Mouse (Mus musculus) lung, adult 2 months (tissue): ENCODE measurements around the gene Strada. TPM values are rescaled to one million over a fixed set of nuclear protein-coding genes. Genes with fewer than 3 reads are reported as not detected.

Experiments used
- DNase-seq: peaks from one replicate; pipeline ENCODE4 v3.0.0; 2022
- H3K4me1 ChIP-seq: fragments of 200-500 bp; 2 replicates; pipeline ENCODE4 v1.6.1; 2011; ENCODE audit warnings: low read length; ENCODE audit not compliant: control insufficient read depth, insufficient read depth
- H3K4me3 ChIP-seq: fragments of 200-500 bp; replicated peaks from 2 replicates; pipeline ENCODE3; 2011; ENCODE audit warnings: low read depth, mild to moderate bottlenecking, control low read depth, low read length; ENCODE audit errors: extremely low read depth
- CTCF ChIP-seq: fragments of 200-500 bp; IDR thresholded peaks from 2 replicates; pipeline ENCODE4 v1.5.1; 2011; ENCODE audit warnings: mild to moderate bottlenecking, low read length, control low read depth; ENCODE audit not compliant: insufficient read depth
- POLR2A ChIP-seq: fragments of 200-500 bp; IDR thresholded peaks from 2 replicates; pipeline ENCODE4 v1.6.1; 2011; ENCODE audit warnings: low read depth, mild to moderate bottlenecking, control low read depth, low read length, borderline replicate concordance; ENCODE audit errors: extremely low read depth
- WGBS: fragments of 180-500 bp; shearing (Covaris S2); methylation state at CpG from one replicate; pipeline ENCODE4 v1.1.7; 2018; 5-methylcytosine and 5-hydroxymethylcytosine counted together
- polyA plus RNA-seq: library from polyadenylated mRNA; depleted of rRNA; stranded (reverse); fragments of >200 nt; gene quantifications from 2 replicates; pipeline ENCODE4 v1.2.3, GENCODE M21; 2012

Strada gene
- polyA plus RNA-seq, 1 experiment = 33.3 TPM

DNA sequence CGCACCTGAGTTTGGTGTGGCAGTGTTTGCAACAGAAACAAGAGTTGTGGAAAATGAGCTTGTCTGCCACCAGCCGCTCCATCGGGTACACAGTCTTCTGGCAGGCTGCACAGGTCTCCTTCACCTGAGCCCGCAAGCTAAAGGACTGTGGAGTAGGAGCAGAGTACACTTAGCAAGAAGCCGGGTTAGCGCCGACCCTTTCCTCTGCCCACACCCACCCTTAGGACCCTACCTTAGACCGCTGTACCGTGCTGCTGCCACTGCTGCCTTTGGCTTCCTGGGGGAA is 43.1 kb downstream of the Strada start:
- no peak for DNase-seq

DNA sequence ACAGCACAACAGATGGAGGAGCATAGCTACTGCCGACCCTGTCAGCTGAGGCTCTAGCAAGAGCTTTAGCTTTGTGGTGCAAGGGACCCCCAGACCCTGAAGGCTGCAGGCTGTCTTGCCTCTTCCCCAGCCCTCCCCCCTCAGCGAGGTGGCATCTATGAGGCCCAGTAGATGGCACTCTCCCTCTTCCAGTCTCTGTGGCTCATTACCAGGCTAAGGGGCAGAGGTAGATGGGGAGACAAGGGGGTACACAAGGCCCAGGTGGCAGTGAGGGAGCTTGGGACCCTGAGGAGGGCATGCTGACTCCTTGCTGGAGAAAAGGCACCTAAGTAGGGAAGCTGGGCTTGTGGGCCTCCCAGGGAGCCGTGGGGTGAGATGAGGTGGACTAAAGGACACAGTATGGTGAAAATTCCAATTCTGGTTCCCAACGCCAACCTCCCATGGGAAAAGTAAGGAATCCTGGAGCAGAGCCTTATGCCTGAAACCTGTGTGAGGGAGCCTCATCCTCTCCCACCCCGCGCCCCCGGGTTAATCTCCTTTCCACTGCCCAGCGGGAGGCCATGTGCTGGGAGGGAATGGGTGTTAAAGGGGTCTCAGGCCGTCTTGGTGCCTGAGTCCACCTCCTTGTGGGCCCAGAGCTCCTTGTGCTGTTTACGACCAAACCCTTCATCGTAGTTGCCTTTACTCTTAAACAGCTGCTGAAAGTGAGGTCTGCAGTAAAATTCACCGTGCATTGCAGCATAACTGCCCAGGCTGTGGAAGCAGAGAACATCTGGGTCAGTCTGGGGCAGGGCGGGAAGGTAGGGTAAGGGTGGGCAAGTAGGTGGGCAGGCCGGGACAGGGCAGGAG is 43.7 kb downstream of the Strada start:
- Histone ChIP-seq H3K4me1 (peaks cover 21% of the 10 kb centered on the region), H3K4me3 (peak overlapping the region; percentile 78)
- WGBS = 47% methylated on average over 14 of the region's 14 CpGs
- no peak for DNase-seq
- TF ChIP-seq CTCF (peak; percentile 57), POLR2A (peak; percentile 24; the same call in 1 of the 2 replicates)

More for the DNA sequence above, 43.1 kb downstream of the Strada start:
- Histone ChIP-seq H3K4me3 (peak overlapping the region; percentile 78), H3K4me1 (peaks cover 25% of the 10 kb centered on the region)
- TF ChIP-seq CTCF (no peak), POLR2A (no peak)
- 25% methylated on average over 9 of the region's 9 CpGs for WGBS

DNA sequence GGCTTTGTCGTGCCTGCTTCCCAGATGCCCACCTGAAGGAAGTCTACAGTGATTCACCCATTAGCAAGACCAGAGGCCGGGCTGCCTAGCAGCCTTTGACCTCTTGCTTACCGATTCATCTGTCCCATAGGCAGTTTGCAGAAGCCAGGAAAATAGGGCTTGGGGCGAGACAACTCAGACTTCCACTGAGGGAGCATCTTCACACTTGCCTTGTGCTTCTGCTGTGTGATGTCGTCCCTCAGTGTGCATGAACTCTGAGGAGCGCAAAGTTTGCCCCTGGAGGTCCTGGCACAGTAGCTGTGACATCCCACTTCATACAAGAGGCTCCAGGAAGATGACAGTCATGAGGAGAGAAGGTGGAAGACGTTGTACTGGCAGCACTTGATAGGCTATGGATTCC is 44.8 kb downstream of the Strada start:
- peaks cover 18% of the 10 kb centered on the region for H3K4me1 ChIP-seq
- 65% methylated on average over 7 of the region's 7 CpGs for WGBS
- no peak overlapping the region for H3K4me3 ChIP-seq
- TF ChIP-seq CTCF (no peak), POLR2A (peak; percentile 5; the same call in 1 of the 2 replicates)
- DNase-seq = no peak

DNA sequence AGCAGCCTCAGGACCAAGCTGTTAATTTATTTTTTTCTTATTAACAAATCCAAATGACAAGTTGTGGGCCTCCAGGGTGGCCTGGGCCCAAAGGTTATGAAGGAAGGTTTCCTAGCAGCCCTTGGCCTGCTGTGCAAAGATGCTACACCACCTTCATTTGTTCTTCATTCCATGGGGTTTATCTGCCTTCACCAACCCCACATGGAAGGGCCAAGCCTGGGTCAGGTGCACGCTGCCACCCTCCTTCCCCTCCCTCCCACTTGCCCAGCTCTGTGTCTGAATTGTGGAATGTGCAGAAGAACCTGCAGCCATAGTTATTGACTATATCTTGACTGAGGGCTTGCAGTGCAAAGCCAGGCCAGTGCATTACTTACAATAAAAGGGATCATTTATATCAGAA is 45.7 kb downstream of the Strada start:
- WGBS = 56% methylated on average over 1 of the region's 1 CpGs
- Histone ChIP-seq H3K4me3 (no peak overlapping the region), H3K4me1 (peaks cover 17% of the 10 kb centered on the region)
- no peak for DNase-seq
- TF ChIP-seq POLR2A (no peak), CTCF (no peak)

DNA sequence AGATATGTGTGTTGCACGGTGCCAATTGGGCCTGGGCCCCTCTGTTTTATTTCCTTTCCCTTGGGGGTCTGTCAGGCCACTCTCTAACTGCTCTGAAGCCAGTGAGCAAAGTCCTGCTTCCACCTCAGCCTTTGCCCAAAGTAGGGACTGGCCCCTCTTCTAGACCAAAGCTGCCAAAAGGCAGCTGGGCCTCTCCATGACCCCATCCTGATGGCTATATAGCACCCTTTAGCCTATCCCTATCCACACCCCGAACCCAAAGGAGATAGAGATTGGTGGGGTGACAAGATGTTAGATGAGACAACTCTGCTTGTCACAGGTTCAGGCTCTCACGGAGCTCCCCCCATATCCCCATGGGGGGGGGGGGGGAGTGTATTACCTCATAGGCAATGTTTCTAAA is 46.2 kb downstream of the Strada start:
- peaks cover 14% of the 10 kb centered on the region for H3K4me1 ChIP-seq
- 36% methylated on average over 3 of the region's 3 CpGs for WGBS
- no peak for DNase-seq
- TF ChIP-seq POLR2A (no peak), CTCF (no peak)
- no peak overlapping the region for H3K4me3 ChIP-seq

DNA sequence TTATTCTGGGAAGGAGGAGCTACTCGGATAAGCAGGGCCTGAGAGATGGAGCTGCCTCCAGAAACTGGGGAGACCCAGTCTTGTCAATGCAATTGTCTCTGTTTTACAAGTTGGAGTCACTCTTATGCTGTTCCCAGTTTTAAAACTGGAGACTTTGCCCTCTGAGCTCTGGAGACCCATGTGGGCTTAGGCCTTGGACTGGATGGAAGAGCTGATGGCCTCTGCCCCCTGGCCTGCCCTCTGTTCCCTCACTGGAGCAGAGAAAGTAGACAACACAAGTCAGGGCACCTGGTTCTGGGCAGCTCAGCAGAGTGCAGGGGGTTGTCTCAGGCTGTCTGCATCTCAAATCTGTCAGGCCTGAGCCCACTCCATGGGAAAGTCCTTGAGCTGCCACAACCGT is 47.2 kb downstream of the Strada start:
- no peak for TF ChIP-seq CTCF
- TF ChIP-seq POLR2A = no peak
- 68% methylated on average over 2 of the region's 2 CpGs for WGBS
- DNase-seq = no peak
- peaks cover 14% of the 10 kb centered on the region for H3K4me1 ChIP-seq
- H3K4me3 ChIP-seq = no peak overlapping the region

DNA sequence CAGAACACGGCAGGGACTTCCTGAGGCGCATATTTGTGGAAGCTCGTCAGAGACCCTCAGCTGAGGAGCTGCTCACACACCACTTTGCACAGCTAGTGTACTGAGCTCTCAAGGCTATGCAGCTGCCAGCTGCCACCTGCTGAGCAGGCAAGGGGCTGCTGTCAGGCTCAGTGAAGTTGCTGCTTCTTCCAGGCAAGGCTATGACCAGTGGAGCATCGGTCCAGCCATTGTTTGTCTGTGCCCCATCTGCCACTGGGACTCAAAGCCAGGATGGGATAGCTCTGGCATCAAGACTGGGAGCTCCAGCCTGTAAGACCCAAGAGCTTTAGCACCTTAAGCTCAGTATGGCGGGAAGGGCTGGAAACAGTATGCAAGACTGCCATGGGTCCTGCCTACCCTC is 47.9 kb downstream of the Strada start:
- 60% methylated on average over 5 of the region's 5 CpGs for WGBS
- no peak for TF ChIP-seq CTCF
- no peak for TF ChIP-seq POLR2A
- H3K4me3 ChIP-seq = no peak overlapping the region
- DNase-seq = no peak
- peaks cover 12% of the 10 kb centered on the region for H3K4me1 ChIP-seq

DNA sequence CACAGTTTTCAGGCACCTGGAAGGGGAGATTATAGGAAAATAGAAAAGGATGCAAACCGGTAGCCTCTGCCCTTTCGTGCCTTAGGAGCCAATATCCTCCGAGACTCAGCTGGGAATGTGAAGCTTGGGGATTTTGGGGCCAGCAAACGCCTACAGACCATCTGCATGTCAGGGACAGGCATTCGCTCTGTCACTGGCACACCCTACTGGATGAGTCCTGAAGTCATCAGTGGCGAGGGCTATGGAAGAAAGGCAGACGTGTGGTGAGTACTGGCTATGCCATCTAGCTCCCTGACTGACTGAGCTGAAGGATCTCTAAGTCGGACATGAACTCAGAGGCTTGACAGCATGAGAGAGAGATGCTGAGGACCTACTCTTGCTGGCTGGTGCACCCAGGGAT is 49.8 kb downstream of the Strada start:
- WGBS = 72% methylated on average over 8 of the region's 8 CpGs
- Histone ChIP-seq H3K4me3 (no peak overlapping the region), H3K4me1 (peaks cover 2% of the 10 kb centered on the region; the same call in 1 of the 2 replicates)
- TF ChIP-seq POLR2A = no peak
- TF ChIP-seq CTCF = no peak
- DNase-seq = no peak

DNA sequence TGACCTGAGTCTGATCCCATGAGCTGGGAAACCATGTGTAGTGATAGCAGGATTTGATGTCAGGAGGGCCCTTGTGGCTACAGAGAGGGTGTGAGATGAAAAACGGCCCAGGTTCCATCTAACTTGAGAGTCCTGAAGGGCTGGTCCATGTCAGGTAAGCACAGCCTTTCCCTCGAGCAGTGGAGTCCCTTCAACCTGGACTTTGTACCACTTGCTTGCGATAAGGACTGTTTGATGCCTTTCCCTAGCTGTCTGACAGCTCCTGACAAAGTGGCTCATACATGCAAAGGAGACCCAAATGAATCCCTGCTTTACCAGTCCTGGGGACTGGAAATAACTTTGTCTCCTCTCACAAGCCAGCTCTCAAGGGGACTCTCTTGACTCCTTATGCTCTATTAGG is 50.7 kb downstream of the Strada start:
- Histone ChIP-seq H3K4me1 (peaks cover under 1% of the 10 kb centered on the region; the same call in 1 of the 2 replicates), H3K4me3 (no peak overlapping the region)
- no peak for DNase-seq
- WGBS = 84% methylated on average over 3 of the region's 3 CpGs
- no peak for TF ChIP-seq CTCF
- no peak for TF ChIP-seq POLR2A

DNA sequence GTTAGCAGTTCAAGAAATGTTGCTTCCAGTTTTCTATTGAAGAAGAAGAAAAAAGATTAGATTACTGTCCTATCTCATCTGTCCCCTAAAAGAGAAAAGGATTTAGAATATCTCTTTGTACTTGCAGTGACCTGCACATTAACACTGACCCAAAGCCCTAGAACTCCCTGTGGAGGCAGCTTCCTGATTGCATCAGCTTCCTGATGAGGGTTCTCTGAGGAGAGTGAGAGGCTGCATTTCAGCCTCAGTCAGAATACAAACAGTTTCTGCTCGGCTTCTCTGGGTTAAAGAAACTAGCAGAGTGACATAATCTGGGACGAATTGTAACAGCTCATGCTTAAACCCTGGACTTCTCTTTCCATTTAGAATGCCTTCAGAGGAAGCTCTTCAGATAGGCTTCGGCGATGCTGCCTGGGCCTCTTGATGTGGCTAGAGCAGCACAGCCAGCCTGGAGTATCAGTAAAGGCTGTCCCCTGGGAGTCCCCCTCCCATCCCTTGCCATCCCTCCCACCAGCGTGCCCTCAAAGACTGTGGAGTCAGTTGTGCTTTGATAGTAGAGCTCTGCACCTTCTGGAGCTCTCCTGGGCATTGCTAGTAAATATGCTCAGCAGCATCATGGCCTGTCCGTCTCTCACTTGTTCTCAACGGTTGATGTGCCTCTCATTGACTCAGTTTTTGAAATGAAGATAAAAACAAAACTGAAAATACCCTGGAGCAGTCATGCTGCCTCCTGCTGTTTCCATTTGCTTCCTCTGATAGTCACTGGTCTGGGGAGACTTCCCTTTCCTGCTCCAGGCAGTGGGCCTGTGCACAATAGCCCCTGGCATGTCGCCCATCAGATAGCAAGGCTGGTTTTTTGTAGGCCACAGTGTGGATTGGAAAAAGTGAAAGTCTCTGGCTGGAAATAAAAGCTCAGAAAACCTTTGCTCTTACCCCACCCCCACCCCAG is 67.1 kb downstream of the Strada start:
- H3K4me1 ChIP-seq = peaks cover 10% of the 10 kb centered on the region
- 7% methylated on average over 8 of the region's 8 CpGs for WGBS
- no peak for TF ChIP-seq POLR2A
- 0 out of 2 replicates have a peak, but pooled peaks have one; percentile 24 for TF ChIP-seq CTCF
- DNase-seq = peak; percentile 84
- H3K4me3 ChIP-seq = peak overlapping the region; percentile 51
